Mouse (Mus musculus): ENCODE results near the gene Hip1r. TPM values are rescaled to one million over a fixed set of nuclear protein-coding genes. Genes with fewer than 3 reads are reported as not detected.
"Not testable (repeated sequence)": the region's sequence is repeated elsewhere in the genome, so short reads cannot be mapped to it uniquely, and the experiment has no call there.

The Hip1r gene
- total RNA-seq, 2 experiments from 2014 or later = 66.5 to 67.7 TPM

DNA sequence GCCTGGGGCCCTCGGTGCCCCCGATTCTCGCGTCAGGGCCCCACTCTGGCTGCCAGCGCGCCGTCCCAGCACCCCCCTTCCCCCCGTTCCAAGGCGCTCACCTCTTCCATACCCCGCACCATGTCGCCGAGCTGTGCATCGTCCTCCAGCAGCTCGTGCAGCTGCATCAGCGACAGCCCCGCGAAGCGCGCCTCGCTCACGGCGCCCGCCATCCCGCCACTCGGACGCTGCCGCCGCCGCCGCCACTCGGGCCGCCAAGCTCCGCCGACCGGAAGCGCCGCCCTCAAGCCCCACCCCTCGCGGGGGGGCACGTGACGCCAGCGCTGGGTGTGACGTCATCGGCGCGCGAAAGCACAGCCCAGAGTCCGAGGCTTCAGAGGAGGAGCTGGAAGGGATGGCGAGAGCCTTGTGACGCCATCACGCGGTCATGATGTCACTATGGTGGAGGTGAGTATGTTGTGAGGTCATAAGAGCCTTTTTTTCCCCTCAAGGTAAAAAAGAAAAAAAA is 58.6 kb downstream of the Hip1r start, which contains the start of gene Vps37b:
Vps37b (minus strand) TSS at position 270 of the 508 bp plus-strand sequence.
- peak; percentile 91 to 92 for DNase-seq (ENCODE audit: low spot score in 2 of 2)

DNA sequence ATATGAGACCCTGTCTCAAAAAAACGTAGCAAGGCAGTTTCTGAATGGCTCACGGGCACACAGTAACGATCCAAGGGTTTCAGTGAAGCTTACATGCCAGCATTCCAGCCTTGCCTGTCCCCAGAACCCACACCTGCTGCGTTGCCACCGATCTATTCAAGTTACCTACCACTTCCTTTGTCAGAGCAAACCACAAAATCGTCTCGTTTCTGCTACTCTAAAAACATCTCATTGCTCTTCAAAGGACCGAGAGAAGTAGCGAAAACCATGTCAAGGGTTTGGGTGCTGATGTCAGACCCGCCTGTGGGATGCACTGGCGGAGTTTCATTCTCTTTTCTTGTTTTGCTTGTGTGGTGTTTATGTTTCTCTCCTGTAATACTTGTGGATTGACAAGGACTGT is 61.0 kb downstream of the Hip1r start:
- DNase-seq (ENCODE audit: low spot score in 2 of 2) = no peak

- DNase-seq (ENCODE audit: low spot score in 2 of 2) = no peak
These were observed 62.0 kb downstream of the Hip1r start for GRCm38 (mm10) chr5:124035406-124035805.

DNA sequence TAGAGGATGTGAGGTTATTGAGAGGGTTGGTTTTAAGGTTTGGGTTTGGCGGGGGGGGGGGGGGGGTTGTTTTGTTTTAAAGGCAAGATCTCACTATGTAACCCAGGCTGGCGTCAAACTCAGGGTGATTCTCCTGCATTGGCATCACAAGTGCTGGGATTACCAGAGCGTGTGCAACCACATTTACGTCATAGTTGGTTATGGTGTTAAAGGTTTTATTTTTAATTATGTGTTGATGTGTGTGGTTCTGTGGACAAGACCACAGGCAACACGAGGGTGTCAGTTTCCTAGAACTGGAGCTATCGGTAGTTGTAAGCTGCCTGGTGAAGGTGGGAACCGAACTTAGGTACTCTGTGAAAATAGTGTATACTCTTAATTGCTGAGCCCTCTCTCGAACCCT is 62.4 kb downstream of the Hip1r start:
- no peak for DNase-seq (ENCODE audit: low spot score in 2 of 2)

GRCm38 (mm10) chr5:124036341-124036740 is 62.9 kb downstream of the Hip1r start:
- no peak for DNase-seq (ENCODE audit: low spot score in 2 of 2)

DNA sequence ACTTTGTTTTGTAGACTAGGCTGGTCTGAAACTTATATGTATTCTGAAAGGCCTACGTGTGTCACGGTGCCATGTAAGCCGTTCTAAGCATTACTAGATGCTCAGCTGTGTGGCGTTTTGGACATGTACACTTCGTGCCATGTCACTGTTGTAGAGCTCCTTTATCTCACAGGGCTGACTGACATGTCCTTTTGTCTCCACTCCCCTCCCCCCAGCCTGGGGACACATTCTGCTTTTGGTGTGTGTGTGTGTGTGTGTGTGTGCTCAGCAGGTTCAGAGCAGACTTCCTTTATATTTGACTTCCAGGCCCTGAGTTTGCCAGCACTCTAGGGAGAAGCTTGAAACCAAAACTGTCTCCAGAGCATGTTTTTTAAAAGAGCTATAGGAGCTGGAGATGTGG is 63.4 kb downstream of the Hip1r start:
- DNase-seq (ENCODE audit: low spot score in 2 of 2) = no peak

GRCm38 (mm10) chr5:124039602-124040001 is 66.2 kb downstream of the Hip1r start:
- no peak for DNase-seq (ENCODE audit: low spot score in 2 of 2)

- no peak for DNase-seq (ENCODE audit: low spot score in 2 of 2)
These were observed 67.7 kb downstream of the Hip1r start for GRCm38 (mm10) chr5:124041097-124041496.

DNA sequence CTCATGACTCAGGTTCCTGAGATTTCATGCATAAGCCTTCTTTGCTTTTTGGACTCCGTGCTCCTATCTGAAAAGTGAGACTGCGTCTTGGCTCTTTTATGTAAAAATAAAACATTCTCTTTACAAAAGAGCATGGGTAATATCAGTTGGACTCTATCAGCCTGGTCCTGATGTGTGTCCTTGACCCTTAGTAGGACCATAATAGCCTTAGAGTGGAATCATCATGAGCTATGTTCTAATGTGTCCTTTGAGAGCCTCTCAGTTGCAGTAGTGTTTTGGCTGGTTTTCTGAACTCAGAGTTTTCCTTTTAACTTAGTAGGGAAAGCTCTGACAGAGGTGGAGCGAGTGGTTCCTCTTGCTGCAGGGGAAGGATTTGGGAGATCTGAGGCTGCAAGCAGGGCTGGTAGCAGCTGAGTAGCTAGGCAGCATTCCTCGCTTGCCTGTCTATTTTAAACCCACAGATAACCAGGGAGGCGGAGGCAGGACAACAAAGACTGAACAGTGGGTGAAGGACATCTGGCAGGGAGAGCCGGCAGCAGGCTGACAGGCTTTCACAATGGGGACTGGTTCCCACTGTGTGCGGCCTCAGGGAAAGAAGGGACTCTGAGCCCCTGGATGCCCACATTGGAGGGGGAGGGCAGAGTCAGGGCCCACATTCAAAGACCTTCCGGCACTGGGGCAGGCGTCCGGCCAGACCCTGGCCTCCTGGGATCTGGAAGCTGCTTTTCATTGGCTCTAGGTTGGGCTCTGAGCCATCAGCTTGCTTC is 70.0 kb downstream of the Hip1r start:
- peak; percentile 65 to 85 for DNase-seq (ENCODE audit: low spot score in 2 of 2)

DNA sequence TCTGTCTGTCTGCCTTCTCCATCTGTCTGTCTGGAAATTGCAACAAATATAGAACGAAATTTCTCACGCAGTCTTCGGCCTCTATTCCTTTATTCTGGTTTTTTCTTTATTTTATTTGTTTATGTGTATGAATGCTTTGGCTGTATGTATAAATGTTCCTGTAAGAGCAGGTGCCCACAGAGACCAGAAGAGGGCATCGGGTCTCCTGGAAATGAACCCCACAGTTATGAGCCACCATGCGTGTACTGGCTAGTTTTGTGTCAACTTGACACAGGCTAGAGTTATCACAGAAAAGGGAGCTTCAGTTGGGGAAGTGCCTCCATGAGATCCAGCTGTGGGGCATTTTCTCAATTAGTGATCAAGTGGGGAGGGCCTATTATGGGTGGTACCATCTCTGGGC is 70.6 kb downstream of the Hip1r start:
- no peak for DNase-seq (ENCODE audit: low spot score in 2 of 2)

DNA sequence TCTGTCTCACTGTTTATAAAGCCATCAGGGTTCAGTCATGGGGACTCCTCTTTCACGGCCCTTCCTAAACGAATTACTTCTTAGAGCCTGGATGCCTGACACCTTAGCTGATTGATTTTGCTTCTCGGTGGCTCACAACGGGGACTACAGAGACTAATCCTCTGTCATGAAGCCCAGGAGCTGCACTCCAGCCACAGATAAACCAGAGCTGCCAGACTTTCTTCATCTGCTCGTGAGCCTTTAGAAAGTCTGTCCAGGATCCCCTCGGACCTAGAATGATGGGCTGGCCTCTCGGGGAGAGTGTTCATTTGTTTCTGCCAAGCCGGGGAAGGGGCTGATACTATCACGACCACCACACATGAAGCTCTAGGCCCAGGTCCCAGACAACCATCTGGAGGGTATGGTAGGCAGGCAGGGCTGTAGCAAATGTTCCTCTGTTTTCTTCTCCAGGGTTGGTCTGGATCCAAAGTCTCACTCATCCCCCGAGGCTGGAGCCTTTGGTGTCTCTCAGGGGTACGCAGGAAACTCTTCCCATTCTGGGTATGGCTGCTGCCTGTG is 72.1 kb downstream of the Hip1r start:
- peak in 1 of 2 experiments; percentile 34 for DNase-seq (ENCODE audit: low spot score in 2 of 2)

DNA sequence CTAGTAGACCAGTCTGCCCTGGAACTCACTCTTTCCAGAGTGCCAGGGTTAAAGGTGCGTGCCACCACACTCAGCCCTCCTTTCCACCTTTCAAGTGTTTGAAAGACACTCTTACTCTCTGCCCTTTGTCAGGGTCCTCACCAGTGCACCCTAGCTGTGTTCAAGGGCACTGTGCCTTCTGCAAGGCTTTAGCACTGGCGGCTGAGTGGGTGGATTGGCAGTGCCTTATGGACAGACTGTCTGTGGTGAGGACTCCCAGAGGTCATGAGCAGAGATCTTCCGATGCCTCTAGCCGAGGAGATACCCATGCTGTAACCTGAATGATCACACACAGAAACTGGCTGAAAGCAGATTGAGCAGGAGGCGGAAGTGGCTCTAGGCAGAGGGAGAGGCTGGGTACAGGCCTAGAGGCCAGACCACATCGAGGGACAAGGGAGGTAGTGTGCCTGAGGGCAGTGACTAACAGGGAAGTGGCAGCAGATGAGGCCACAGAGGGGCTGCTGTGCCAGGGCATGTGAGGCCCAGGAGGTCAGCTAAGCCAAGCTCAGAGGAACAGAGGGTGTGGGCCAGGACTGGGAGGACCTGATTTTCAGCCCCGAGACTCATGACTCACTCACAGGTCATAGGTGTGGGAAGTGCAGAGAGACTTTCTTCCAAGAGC is 73.4 kb downstream of the Hip1r start:
- DNase-seq (ENCODE audit: low spot score in 2 of 2) = no peak

GRCm38 (mm10) chr5:124049249-124050045 is 76.0 kb downstream of the Hip1r start:
- peak in 1 of 2 experiments; percentile 46 for DNase-seq (ENCODE audit: low spot score in 2 of 2)

- no peak for DNase-seq (ENCODE audit: low spot score in 2 of 2)
These were observed 76.9 kb downstream of the Hip1r start for GRCm38 (mm10) chr5:124050095-124051050.

- no peak for DNase-seq (ENCODE audit: low spot score in 2 of 2)
These were observed 78.6 kb downstream of the Hip1r start for GRCm38 (mm10) chr5:124051899-124052491.

- not testable (repeated sequence) for DNase-seq (ENCODE audit: low spot score in 2 of 2)
These were observed 79.2 kb downstream of the Hip1r start for GRCm38 (mm10) chr5:124052641-124053040.

Measured in left cerebral cortex, adult 18-20 months (tissue).